8 mouse cellular contexts compared by ENCODE assay signal in the genomic region with DNA sequence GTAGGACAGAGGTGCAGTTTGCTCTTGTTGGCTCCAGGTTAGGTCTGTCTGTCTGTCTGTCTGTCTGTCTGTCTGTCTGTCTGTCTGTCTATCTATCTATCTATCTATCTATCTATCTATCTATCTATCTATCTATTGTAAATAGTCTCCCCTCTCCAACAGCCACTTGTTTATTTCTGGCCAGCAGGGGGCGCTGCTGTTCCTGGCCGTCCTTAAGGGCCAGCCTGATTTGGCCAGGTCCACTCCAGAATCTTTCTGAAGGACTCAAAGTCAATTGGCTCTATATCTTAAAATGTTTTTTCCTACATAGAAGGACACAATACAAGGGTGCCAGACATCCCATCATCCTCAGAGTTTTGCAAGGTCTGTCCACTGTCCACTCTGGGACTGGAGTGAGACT. TPM values are rescaled to one million over a fixed set of nuclear protein-coding genes. Genes with fewer than 3 reads are reported as not detected.
DNase-seq lines count a peak whose midpoint lies in the region; ATAC-seq and TF ChIP-seq lines count a peak whose summit lies in the region.

No protein-coding gene starts in this region.

- no peak overlapping the region for H3K4me2 ChIP-seq in forebrain, postnatal 0 days (ENCODE audit: low read depth)
- no peak overlapping the region for H3K4me2 ChIP-seq in forebrain, embryonic 14.5 days (ENCODE audit: low read length)

- 0 out of 2 replicates have a peak, but pooled peaks cover 4% of the 10 kb centered on the region for H3K4me1 ChIP-seq in forebrain, postnatal 0 days (ENCODE audit: insufficient read depth)
- H3K4me1 ChIP-seq in forebrain, embryonic 14.5 days (ENCODE audit: control insufficient read depth, insufficient read depth, low read length), result peaks cover 3% of the 10 kb centered on the region; the same call in 1 of the 2 replicates
- H3K4me1 ChIP-seq in thymus, adult 2 months (replicated peaks; ENCODE audit: control insufficient read depth, insufficient read depth, low read length), result no peaks in the 10 kb centered on the region

- H3K4me3 ChIP-seq in forebrain, postnatal 0 days (ENCODE audit: low read depth, low read length), result no peak overlapping the region
- no peak overlapping the region for H3K4me3 ChIP-seq in forebrain, embryonic 14.5 days (ENCODE audit: low read depth, low read length)
- no peak overlapping the region for H3K4me3 ChIP-seq in thymus, adult 2 months (ENCODE audit: control insufficient read depth, insufficient read depth, low read length)

- peak; percentile 65 for TF ChIP-seq CTCF in forebrain, postnatal 0 days (IDR thresholded peaks at IDR 0.05; ENCODE audit: low read depth)
- TF ChIP-seq CTCF in thymus, adult 2 months (IDR thresholded peaks at IDR 0.05; ENCODE audit: borderline replicate concordance, control insufficient read depth, extremely low read depth, insufficient read depth, low read length, poor library complexity), result peak; percentile 65; the same call in 1 of the 2 replicates

- H3K9me3 ChIP-seq in forebrain, postnatal 0 days (ENCODE audit: low read length), result no peaks in the 10 kb centered on the region
- H3K9me3 ChIP-seq in forebrain, embryonic 14.5 days (replicated peaks; ENCODE audit: control insufficient read depth, low read length), result no peaks in the 10 kb centered on the region

- 1% methylated on average over 2 of the region's 2 CpGs for WGBS in forebrain, postnatal 0 days
- 4% methylated on average over 2 of the region's 2 CpGs for WGBS in forebrain, embryonic 14.5 days
- WGBS in thymus, adult 2 months, result 4% methylated on average over 2 of the region's 2 CpGs

- no peak for ATAC-seq in forebrain, postnatal 0 days
- ATAC-seq in forebrain, embryonic 14.5 days, result no peak
- 0 out of 2 replicates have a peak, but pooled peaks have one; percentile 39 for ATAC-seq in megakaryocyte-erythroid progenitor cell, adult 5-6 weeks (replicated peaks; ENCODE audit: low FRiP score, low TSS enrichment, poor library complexity, severe bottlenecking)

- no peaks in the 10 kb centered on the region for H3K36me3 ChIP-seq in forebrain, postnatal 0 days (ENCODE audit: insufficient read depth)
- no peaks in the 10 kb centered on the region for H3K36me3 ChIP-seq in forebrain, embryonic 14.5 days (ENCODE audit: control insufficient read depth, insufficient read depth, low read length)
- H3K36me3 ChIP-seq in thymus, adult 2 months (ENCODE audit: control insufficient read depth, insufficient read depth, low read length), result no peaks in the 10 kb centered on the region

- no peak overlapping the region for H3K27ac ChIP-seq in forebrain, postnatal 0 days (ENCODE audit: low read depth, low read length)
- no peak overlapping the region for H3K27ac ChIP-seq in forebrain, embryonic 14.5 days (ENCODE audit: low read depth, low read length)
- no peak overlapping the region for H3K27ac ChIP-seq in thymus, adult 2 months (ENCODE audit: control insufficient read depth, insufficient read depth, low read length)

- DNase-seq in forebrain, postnatal 0 days, result no peak
- no peak for DNase-seq in forebrain, embryonic 14.5 days (ENCODE audit: low spot score)
- DNase-seq in thymus, adult 2 months, result peak; percentile 43
- no peak for DNase-seq in thymus, adult 18-20 months
- peak; percentile 71 for DNase-seq in embryo, embryonic 10 days (ENCODE audit: low spot score)
- peak; percentile 91 for DNase-seq in kidney, postnatal 10 days
- DNase-seq in thymus, postnatal 25 days, result peak; percentile 36

- H3K9ac ChIP-seq in forebrain, postnatal 0 days, result no peak overlapping the region
- H3K9ac ChIP-seq in forebrain, embryonic 14.5 days (ENCODE audit: low read length), result no peak overlapping the region

- no peaks in the 10 kb centered on the region for H3K27me3 ChIP-seq in forebrain, postnatal 0 days (ENCODE audit: insufficient read depth, low read length)
- H3K27me3 ChIP-seq in forebrain, embryonic 14.5 days (replicated peaks; ENCODE audit: control insufficient read depth, insufficient read depth, low read length), result no peaks in the 10 kb centered on the region
- no peaks in the 10 kb centered on the region for H3K27me3 ChIP-seq in thymus, adult 2 months (ENCODE audit: control insufficient read depth, insufficient read depth, low read length)

- no peak for TF ChIP-seq POLR2A in thymus, adult 2 months (IDR thresholded peaks at IDR 0.05; ENCODE audit: control insufficient read depth, extremely low read depth, insufficient read depth, low read length, poor library complexity)

RNA-seq across cellular contexts. Expression of a gene that starts 25.8 kb away (rescaled TPM):
- not detected in 2 replicates for total RNA-seq in forebrain, postnatal 0 days (2014; rRNA removed)
- polyA plus RNA-seq in forebrain, postnatal 0 days (2015; fragmentation: Nextera tagmentation; extraction: Ambion mirVana), result not detected in 2 replicates
- polyA plus RNA-seq in forebrain, embryonic 14.5 days (2014; fragmentation: Nextera tagmentation; extraction: Ambion mirVana), result 0.10 TPM in 1 of 2 replicates, not detected in the other
- polyA plus RNA-seq in thymus, adult 2 months (2012; rRNA removed), result 0.04 and 1.5 TPM in 2 replicates
- total RNA-seq in megakaryocyte-erythroid progenitor cell, adult 5-6 weeks (2014; fragmentation: Nextera tagmentation), result not detected in 2 replicates
- not detected in 2 replicates for total RNA-seq in megakaryocyte-erythroid progenitor cell, adult 5-6 weeks (2017)

Comparison
In these comparisons a context has a peak if more than half of its experiments do, and no peak if none do; other contexts are left out.
1. DNase-seq: peak in thymus, adult 2 months (single experiment), embryo, embryonic 10 days (single experiment), kidney, postnatal 10 days (single experiment) and thymus, postnatal 25 days (single experiment); none in forebrain, postnatal 0 days (single experiment), forebrain, embryonic 14.5 days (single experiment) and thymus, adult 18-20 months (0 of 2).